Mouse (Mus musculus) lung, postnatal 25 days (tissue): ENCODE results near the gene Zfp385c.
"Not testable (repeated sequence)": the region's sequence is repeated elsewhere in the genome, so short reads cannot be mapped to it uniquely, and the experiment has no call there.

ENCODE experiments used
- DNase-seq: peaks from one replicate; pipeline ENCODE4 v3.0.0; 2022; ENCODE audit warnings: low spot score

The Zfp385c gene

DNA sequence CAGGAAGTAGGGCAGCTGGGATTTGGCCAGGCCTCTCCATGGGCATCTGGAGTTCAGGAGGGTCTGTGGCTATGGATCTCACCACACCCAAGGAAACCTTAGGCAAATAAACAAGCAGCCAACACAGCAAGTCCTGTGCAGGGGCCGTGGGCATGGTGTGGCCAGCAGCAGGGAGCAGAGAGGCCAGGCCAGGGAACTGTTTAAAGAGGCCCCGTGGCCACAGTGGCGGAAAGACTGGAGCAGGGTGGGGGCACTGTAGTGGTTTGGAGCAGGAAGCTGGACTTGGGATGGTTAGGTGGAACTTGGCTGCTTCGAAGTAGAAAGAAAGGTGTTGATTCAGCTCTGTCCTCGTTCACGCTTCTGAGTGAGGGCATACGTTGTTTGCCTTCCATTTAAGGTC is 5.0 kb downstream of the Zfp385c start:
- no peak for DNase-seq

DNA sequence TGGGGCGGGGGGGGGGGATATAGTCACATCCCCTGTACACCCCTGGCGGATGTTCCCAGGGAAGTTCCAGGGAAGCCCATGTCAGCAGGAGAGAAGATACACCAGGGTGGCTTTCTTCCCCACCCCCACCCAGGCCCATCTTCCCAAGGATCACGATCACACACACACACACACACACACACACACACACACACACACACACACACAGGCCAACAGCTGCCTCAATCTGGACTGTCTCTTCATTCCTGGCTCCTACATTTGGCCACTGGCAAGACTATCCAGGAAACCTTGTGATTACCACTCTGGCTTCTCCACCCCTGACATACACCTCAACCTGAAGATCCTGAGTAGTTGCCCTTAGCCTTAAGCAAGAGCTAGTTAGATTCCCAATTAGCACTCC is 6.9 kb downstream of the Zfp385c start:
- DNase-seq = no peak

- no peak for DNase-seq
Measured at GRCm38 (mm10) chr11:100684084-100684483, 8.2 kb downstream of the Zfp385c start.

- no peak for DNase-seq
Measured at GRCm38 (mm10) chr11:100682526-100682925, 9.7 kb downstream of the Zfp385c start.

DNA sequence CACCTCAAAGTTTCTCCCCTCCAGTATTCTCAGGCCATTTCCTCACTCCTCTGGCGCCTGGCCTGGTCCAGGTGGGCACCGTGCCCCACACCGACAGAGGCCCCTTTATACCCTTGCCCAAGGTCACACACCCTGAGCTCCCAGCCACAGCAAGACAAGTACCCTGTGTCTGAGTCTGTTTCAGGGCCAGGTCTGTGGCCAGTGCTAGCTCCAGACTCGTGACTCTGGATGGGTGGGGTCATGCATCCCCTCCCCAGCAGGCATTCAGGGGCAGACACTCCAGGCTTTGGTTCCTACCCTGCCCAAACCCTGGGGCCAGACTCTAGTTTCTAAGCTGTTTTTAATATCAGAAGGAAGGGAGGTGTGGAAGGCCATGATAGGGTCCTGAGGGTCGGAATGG is 10.4 kb downstream of the Zfp385c start:
- no peak for DNase-seq

GRCm38 (mm10) chr11:100677810-100678209 is 14.4 kb downstream of the Zfp385c start:
- DNase-seq = no peak

DNA sequence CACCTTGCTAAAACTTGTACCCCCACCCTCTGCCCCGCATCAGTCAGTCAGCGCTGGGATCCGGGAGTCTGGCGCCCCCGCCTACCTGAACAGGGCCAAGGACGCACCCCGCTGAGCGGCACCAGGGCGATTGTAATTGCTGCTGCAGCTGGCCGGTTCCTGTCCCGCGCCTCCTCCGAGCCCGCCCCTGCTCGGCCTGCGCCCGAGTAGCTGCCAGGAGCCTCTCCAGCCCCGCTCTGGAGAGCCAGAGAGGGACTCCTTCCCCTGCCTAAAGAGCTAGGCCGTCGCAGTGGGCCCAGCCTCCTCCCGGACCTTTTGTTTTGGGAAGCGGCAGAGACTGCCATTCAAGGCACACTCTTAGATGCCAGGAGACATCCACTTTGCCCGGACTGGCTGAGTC is 19.1 kb downstream of the Zfp385c start:
- DNase-seq = peak; percentile 29

DNA sequence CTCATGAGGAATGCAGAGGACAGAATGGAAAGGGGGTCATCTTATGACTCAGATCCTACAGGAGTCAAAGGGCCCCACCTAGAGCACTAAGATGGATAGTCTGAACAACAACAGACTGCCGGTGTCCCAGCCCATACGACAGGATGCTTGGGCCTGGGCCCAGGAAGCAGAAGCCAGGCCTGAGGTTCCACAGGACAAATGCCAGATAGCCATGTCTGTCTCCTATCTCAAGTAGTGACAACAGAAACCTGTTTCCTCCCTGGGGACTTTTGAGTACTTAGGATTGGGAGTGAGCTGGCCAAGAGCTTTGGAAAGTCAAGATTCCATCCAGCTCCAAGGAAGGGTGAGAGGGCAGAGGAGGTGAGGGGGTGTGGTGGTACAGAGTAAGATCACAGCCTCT is 20.3 kb downstream of the Zfp385c start:
- DNase-seq = no peak

DNA sequence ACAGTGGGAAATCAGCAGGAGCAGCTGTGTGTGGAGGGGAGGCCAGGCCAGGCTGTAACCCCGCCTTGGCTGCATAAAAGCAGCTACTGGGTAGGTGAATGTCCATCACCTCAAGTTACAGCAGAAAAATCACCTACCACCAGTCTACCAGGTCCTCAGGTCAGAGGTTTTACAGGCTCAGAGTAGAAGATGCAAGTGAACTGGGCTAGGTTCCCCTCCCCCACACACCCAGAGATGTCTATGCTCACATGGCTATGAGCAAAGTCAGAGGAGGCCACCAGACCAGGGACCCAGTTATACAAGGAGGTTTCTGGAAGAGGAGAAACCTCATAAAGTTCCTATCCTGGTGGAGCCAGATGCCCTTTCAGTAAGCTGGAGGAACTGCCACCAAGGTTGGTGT is 21.2 kb downstream of the Zfp385c start:
- no peak for DNase-seq

- no peak for DNase-seq
Measured at GRCm38 (mm10) chr11:100659806-100660205, 32.4 kb downstream of the Zfp385c start.

DNA sequence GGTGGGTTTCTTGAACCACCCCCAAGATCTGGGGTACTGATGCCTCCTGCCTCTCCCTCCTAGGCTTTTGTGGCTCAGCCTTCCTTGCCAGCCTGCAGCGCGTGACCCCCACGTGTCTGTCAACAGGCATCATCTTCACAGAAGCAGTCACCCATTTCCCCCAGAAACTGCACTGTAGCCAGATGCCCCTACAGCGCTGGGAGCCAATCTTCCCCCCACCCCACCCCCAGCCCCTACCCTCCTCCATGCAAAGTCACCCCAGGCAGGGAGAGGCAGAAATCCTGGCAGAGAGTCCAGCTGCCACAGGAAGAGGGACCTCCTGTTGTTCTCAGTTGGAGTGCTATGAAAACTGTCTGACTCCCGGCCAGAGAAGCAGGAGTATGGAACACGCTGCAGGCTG is 35.8 kb downstream of the Zfp385c start:
- no peak for DNase-seq

- DNase-seq = not testable (repeated sequence)
Measured at GRCm38 (mm10) chr11:100655589-100655988, 36.7 kb downstream of the Zfp385c start.

DNA sequence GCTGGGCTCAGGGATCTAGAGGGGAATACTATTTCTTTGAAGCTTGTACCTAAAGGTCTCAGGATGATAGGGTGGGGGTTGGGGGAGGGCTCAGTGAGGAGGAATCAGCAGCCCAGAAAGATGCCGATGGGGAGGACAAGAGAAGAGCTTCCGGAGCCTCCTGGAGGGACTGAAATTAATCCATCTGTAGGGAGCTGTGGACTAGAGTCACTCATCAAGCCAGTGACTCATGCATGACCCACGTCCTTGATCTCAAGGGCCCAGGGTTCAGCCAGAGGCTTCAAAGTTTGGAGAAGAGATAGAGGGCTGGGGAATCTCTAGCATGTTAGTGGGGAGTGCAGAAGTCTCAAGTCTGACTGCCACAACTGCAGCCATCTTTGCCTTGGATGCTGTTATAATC is 40.5 kb downstream of the Zfp385c start:
- no peak for DNase-seq

GRCm38 (mm10) chr11:100651205-100651604 is 41.0 kb downstream of the Zfp385c start:
- no peak for DNase-seq

GRCm38 (mm10) chr11:100648405-100648804 is 43.9 kb downstream of the Zfp385c start:
- no peak for DNase-seq

DNA sequence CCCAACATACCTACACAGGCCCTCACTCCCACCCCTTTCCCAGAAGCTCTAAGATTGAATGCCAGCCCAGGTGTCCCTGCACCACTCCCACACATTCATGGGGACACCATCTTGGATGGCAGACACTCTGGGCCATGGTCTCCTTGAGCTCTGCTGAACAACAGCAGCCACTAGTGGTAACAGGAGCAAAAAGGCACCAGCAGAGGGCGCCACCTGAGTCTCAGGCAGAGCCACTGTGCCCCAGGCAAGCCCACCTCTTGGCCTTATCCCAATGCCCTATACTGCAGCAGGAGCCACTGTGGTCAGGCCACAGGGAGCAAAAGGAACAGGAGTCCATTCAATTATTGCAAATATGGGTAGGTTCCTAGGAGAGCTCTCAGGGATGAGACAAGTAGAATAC is 46.0 kb downstream of the Zfp385c start:
- DNase-seq = no peak

- no peak for DNase-seq
Measured at GRCm38 (mm10) chr11:100643612-100644575, 48.4 kb downstream of the Zfp385c start.

GRCm38 (mm10) chr11:100640159-100640906 is 51.9 kb downstream of the Zfp385c start:
- no peak for DNase-seq

DNA sequence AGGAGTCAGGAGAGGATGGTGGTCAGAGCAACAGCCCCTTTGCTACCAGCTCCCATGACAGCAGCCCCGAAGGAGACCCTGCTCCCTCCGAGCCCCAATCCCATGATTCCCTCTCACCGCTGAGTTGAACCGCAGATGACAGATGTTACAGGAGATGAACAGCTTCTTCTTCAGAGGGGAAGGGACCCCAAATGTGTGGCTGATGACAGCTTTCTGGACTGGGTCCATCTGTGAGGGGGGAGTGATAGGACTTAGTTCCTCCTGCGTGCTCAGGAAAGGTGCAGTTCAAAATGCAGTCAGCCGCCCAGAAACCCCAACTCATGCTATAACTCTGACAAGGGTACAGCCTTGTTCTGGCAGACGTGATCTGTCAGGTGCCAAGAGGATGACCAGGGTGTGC is 57.7 kb downstream of the Zfp385c start:
- DNase-seq = no peak

GRCm38 (mm10) chr11:100628862-100629352 is 63.3 kb downstream of the Zfp385c start:
- no peak for DNase-seq

- no peak for DNase-seq
Measured at GRCm38 (mm10) chr11:100628056-100628455, 64.2 kb downstream of the Zfp385c start.

DNA sequence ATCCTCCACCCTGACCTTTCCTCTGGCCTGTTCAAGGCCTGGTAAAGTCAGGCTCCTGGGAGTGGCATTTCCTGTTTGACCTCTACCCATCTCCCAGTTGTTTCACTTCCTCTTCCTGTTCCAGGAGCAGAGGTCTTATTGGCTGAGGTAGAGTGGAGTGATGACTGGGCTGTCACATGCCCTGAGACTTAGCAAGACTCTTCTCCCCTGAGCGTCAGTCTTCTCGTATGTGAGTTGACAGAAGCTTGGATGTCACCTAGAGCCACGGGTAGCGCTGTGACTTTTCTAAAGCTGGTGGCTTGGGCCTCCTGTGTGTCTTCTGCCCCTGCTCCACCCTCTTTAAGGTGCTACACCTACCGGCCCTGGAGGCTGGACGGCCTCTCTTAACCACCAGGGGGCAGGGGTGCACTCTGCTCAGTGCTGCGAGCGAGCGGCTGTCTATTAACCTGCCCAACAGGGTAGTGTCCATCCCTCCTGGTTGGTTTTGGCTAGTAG is 65.5 kb downstream of the Zfp385c start:
- peak; percentile 82 for DNase-seq
